Mouse (Mus musculus): ENCODE data around the gene Rex1bd.

DNA sequence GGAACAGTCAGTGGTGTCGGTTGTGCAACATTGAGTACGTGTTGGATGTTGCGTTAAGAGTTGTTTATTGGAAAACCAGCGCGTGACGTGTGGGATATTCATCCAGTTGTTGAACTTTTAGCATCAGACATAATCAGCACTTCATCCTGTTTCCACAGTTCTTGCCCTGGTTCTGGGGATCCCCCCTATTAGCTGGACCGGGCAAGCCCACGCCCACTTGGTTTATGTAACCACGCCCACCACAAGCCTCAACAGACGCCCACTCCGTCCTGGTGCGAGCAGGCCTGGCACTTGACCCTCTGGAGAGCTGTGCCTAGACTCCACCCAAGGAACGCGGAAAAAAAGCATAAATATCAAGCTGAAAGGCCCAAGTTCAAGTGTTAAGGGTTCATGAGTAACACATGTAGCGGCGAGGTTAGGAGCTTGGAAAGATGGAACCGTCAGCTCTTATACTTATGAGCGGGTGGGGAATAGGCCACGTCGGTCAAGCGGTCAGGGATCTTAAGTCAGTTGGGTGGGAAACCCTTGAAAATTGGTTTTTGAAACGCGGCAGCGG, 31.6 kb upstream of the Rex1bd start:
- TF ChIP-seq CTCF (IDR thresholded peaks at IDR 0.05; ENCODE audit: borderline replicate concordance, insufficient read depth, low read depth, low read length) (no peak), POLR2A (IDR thresholded peaks at IDR 0.05; ENCODE audit: borderline replicate concordance, insufficient read depth, low read length) (no peak)
